ENCODE assay signal across 18 mouse cellular contexts in genomic region chr5:15588291-15588690, GRCm38 (mm10). TPM values are rescaled to one million over a fixed set of nuclear protein-coding genes. Genes with fewer than 3 reads are reported as not detected.
DNase-seq lines count a peak whose midpoint lies in the region; ATAC-seq and TF ChIP-seq lines count a peak whose summit lies in the region.
"Not testable (repeated sequence)": the region's sequence is repeated elsewhere in the genome, so short reads cannot be mapped to it uniquely, and the experiment has no call there.
"Had no signal": no experiment of that assay in that cellular context is flagged by ENCODE, and none has a peak within 500 bp of the region (broad histone marks: within the 10 kb centered on the region; RNA-seq: fewer than 3 reads in every experiment).

No protein-coding gene starts in this region.

- WGBS in forebrain, postnatal 0 days, result 40% methylated on average over 6 of the region's 6 CpGs
- WGBS in hindbrain, postnatal 0 days, result 37% methylated on average over 6 of the region's 6 CpGs

- H3K9me3 ChIP-seq in forebrain, postnatal 0 days (ENCODE audit: low read length); hindbrain, postnatal 0 days (ENCODE audit: low read length): not testable (repeated sequence)

- intact Hi-C loops in left cerebral cortex, adult 2 months (cut with DNase I), result not testable (repeated sequence)

- not testable (repeated sequence) for H3K27me3 ChIP-seq in forebrain, postnatal 0 days (ENCODE audit: insufficient read depth, low read length); hindbrain, postnatal 0 days (ENCODE audit: insufficient read depth, low read length)

- not testable (repeated sequence) for H3K36me3 ChIP-seq in forebrain, postnatal 0 days (ENCODE audit: insufficient read depth); hindbrain, postnatal 0 days (ENCODE audit: insufficient read depth, low read length)

- DNase-seq in 416B (ENCODE audit: low read depth) (peak; percentile 56), MN1 (ENCODE audit: low spot score) (peak; percentile 24)
- peak; percentile 26 for DNase-seq in c-Kit-positive CD71-negative TER-119-negative erythroid progenitor cells, embryonic 14.5 days (ENCODE audit: low read depth)
- peak; percentile 71 for DNase-seq in forebrain, postnatal 0 days
- peak; percentile 75 for DNase-seq in hindbrain, postnatal 0 days (ENCODE audit: low spot score)
- DNase-seq in left cerebral cortex, adult 2 months (ENCODE audit: extremely low spot score in 1 of 2, low spot score in 2 of 2), result not testable (repeated sequence)
- peak; percentile 3 for DNase-seq in lung, postnatal 10 days
- peak; percentile 43 for DNase-seq in retina, postnatal 1 day

- not testable (repeated sequence) for H3K4me3 ChIP-seq in forebrain, postnatal 0 days (ENCODE audit: low read depth, low read length); hindbrain, postnatal 0 days (ENCODE audit: low read length); left cerebral cortex, adult 2 months

- not testable (repeated sequence) for H3K27ac ChIP-seq in forebrain, postnatal 0 days (ENCODE audit: low read depth, low read length); hindbrain, postnatal 0 days; left cerebral cortex, adult 2 months

- ATAC-seq in forebrain, postnatal 0 days; hindbrain, postnatal 0 days: not testable (repeated sequence)

- not testable (repeated sequence) for H3K4me1 ChIP-seq in forebrain, postnatal 0 days (ENCODE audit: insufficient read depth); hindbrain, postnatal 0 days (ENCODE audit: insufficient read depth, low read length)

- not testable (repeated sequence) for H3K9ac ChIP-seq in forebrain, postnatal 0 days; hindbrain, postnatal 0 days (replicated peaks; ENCODE audit: low read length)

- H3K4me2 ChIP-seq in forebrain, postnatal 0 days (ENCODE audit: low read depth); hindbrain, postnatal 0 days (ENCODE audit: low read depth, low read length): not testable (repeated sequence)

- peak; percentile 62 for TF ChIP-seq CTCF in forebrain, postnatal 0 days (IDR thresholded peaks at IDR 0.05; ENCODE audit: low read depth)
- peak; percentile 63 for TF ChIP-seq CTCF in hindbrain, postnatal 0 days (IDR thresholded peaks at IDR 0.05; ENCODE audit: low read depth)
- peak; percentile 56 for TF ChIP-seq CTCF in left cerebral cortex, adult 2 months (IDR thresholded peaks at IDR 0.05)

RNA-seq across cellular contexts. Expression of gene Gm21083, which starts 11.2 kb away (rescaled TPM):
- total RNA-seq in forebrain, postnatal 0 days (2014; rRNA removed), result not detected in 2 replicates
- polyA plus RNA-seq in forebrain, postnatal 0 days (2015; fragmentation: Nextera tagmentation; extraction: Ambion mirVana), result not detected in 2 replicates
- not detected in 2 replicates for total RNA-seq in hindbrain, postnatal 0 days (2014; rRNA removed)
- not detected in 2 replicates for polyA plus RNA-seq in hindbrain, postnatal 0 days (2015; fragmentation: Nextera tagmentation; extraction: Ambion mirVana)
- total RNA-seq in left cerebral cortex, adult 2 months (2021), result not detected
- total RNA-seq: adrenal gland, postnatal 25 days; common myeloid progenitor, adult 5-6 weeks; gastrocnemius, postnatal 25 days; layer of hippocampus, adult 18-20 months had no signal
- polyA plus RNA-seq: erythroblast, embryonic 14.5 days; hindbrain, embryonic 12.5 days; liver, embryonic 12.5 days; midbrain, embryonic 15.5 days; neural tube, embryonic 12.5 days had no signal

RNA-seq across cellular contexts. Expression of gene Speer4d, which starts 30.6 kb away (rescaled TPM):
- total RNA-seq in forebrain, postnatal 0 days (2014; rRNA removed), result not detected in 2 replicates
- polyA plus RNA-seq in forebrain, postnatal 0 days (2015; fragmentation: Nextera tagmentation; extraction: Ambion mirVana), result not detected in 2 replicates
- total RNA-seq in hindbrain, postnatal 0 days (2014; rRNA removed), result not detected in 2 replicates
- polyA plus RNA-seq in hindbrain, postnatal 0 days (2015; fragmentation: Nextera tagmentation; extraction: Ambion mirVana), result not detected in 2 replicates
- not detected for total RNA-seq in left cerebral cortex, adult 2 months (2021)
- total RNA-seq: adrenal gland, postnatal 25 days; common myeloid progenitor, adult 5-6 weeks; gastrocnemius, postnatal 25 days; layer of hippocampus, adult 18-20 months had no signal
- polyA plus RNA-seq: erythroblast, embryonic 14.5 days; heart, embryonic 12.5 days; hindbrain, embryonic 12.5 days; liver, embryonic 12.5 days; midbrain, embryonic 15.5 days; neural tube, embryonic 12.5 days had no signal

RNA-seq across cellular contexts. Expression of gene Gm21190, which starts 59.3 kb away (rescaled TPM):
- not detected in 2 replicates for total RNA-seq in forebrain, postnatal 0 days (2014; rRNA removed)
- not detected in 2 replicates for polyA plus RNA-seq in forebrain, postnatal 0 days (2015; fragmentation: Nextera tagmentation; extraction: Ambion mirVana)
- not detected in 2 replicates for total RNA-seq in hindbrain, postnatal 0 days (2014; rRNA removed)
- not detected in 2 replicates for polyA plus RNA-seq in hindbrain, postnatal 0 days (2015; fragmentation: Nextera tagmentation; extraction: Ambion mirVana)
- not detected for total RNA-seq in left cerebral cortex, adult 2 months (2021)
- total RNA-seq: adrenal gland, postnatal 25 days; common myeloid progenitor, adult 5-6 weeks; gastrocnemius, postnatal 25 days; layer of hippocampus, adult 18-20 months had no signal
- polyA plus RNA-seq: erythroblast, embryonic 14.5 days; heart, embryonic 12.5 days; hindbrain, embryonic 12.5 days; liver, embryonic 12.5 days; midbrain, embryonic 15.5 days; neural tube, embryonic 12.5 days had no signal
